In genomic region chrX:126773511-126773910, GRCm38 (mm10) we compare ENCODE assay signal across 11 mouse cellular contexts. TPM values are rescaled to one million over a fixed set of nuclear protein-coding genes. Genes with fewer than 3 reads are reported as not detected.
DNase-seq lines count a peak whose midpoint lies in the region.
"Had no signal": no experiment of that assay in that cellular context is flagged by ENCODE, and none has a peak within 500 bp of the region (broad histone marks: within the 10 kb centered on the region; RNA-seq: fewer than 3 reads in every experiment).

No protein-coding gene starts in this region.

- DNase-seq in gastrocnemius, adult 18-20 months (ENCODE audit: low spot score): peak; percentile 1
- DNase-seq in heart, adult 11 months: peak; percentile 6
- DNase-seq in heart, postnatal 4 days: peak; percentile 13
- DNase-seq in lung, postnatal 36 days: peak; percentile 15
- DNase-seq in right cerebral cortex, postnatal 14 days: peak; percentile 1
- DNase-seq in spleen, postnatal 4 days (ENCODE audit: low spot score in 2 of 2): peak; percentile 11 to 72
- peak; percentile 0 for DNase-seq in thymus, postnatal 25 days

RNA-seq across cellular contexts. Expression of gene 4932411N23Rik, which starts 42.2 kb away (rescaled TPM):
- total RNA-seq in gastrocnemius, adult 18-20 months (2021): not detected
- total RNA-seq in heart, postnatal 4 days (2021): not detected
- total RNA-seq: adrenal gland, adult 2 months; adrenal gland, postnatal 10 days; adrenal gland, postnatal 36 days; MEL had no signal

Comparison
In these comparisons a context has a peak if more than half of its experiments do, and no peak if none do; other contexts are left out.
1. Peak in every context shown above with its lines: DNase-seq.